Mouse (Mus musculus) olfactory bulb, adult 2 months (tissue): Measurements from ENCODE around the gene Ankfn1.

Source experiments
- CTCF ChIP-seq: fragments of 200-500 bp; IDR thresholded peaks from 2 replicates; pipeline ENCODE4 v1.5.1; 2012; ENCODE audit warnings: low read depth, mild to moderate bottlenecking, low read length, moderate library complexity; ENCODE audit not compliant: insufficient read depth
- POLR2A ChIP-seq: fragments of 200-500 bp; IDR thresholded peaks from 2 replicates; pipeline ENCODE4 v1.6.1; 2012; ENCODE audit warnings: mild to moderate bottlenecking, low read depth, low read length, moderate library complexity; ENCODE audit not compliant: insufficient read depth

DNA sequence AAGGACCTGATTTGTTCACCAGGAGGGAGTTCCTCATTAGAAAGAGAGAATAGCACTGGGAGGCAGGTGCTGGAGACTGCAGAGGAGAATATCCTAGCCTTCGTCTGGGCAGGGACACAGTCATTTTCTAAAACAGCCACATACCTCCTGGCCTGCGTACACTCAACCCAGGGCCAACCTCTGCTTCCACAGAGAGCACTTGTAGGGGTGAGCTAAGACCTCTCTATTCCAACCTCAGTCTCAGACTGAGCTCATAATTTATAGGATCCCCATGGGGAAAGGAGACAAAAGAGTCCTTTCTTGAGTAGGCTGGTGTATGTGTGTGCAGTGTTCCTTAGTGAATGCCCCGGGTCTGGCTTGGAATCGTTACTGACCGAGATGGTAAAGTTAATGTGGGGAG lies 418.9 kb downstream of the Ankfn1 start:
- TF ChIP-seq CTCF (no peak), POLR2A (no peak)
